Mouse (Mus musculus) hindbrain, postnatal 0 days (tissue): ENCODE results near the gene Tbxas1. TPM values are rescaled to one million over a fixed set of nuclear protein-coding genes. Genes with fewer than 3 reads are reported as not detected.

Experiments
- ATAC-seq: fragments of 200-750 bp; cut with Nextera tagmentation; 2 replicates; pipeline ENCODE4 v1.8.0; 2017; ENCODE audit warnings: mild to moderate bottlenecking, moderate TSS enrichment, moderate library complexity
- DNase-seq: peaks from one replicate; pipeline ENCODE4 v3.0.0-alpha.2; 2015; ENCODE audit warnings: low spot score
- H3K27ac ChIP-seq: fragments of 300-500 bp; sonication (generic); 2 replicates; pipeline ENCODE4 v1.5.1; 2014; ENCODE audit warnings: mild to moderate bottlenecking
- H3K27me3 ChIP-seq: fragments of 300-500 bp; sonication (generic); 2 replicates; pipeline ENCODE4 v1.6.1; 2014; ENCODE audit warnings: low read length, mixed read lengths; ENCODE audit not compliant: insufficient read depth
- H3K36me3 ChIP-seq: fragments of 300-500 bp; sonication (generic); 2 replicates; pipeline ENCODE4 v1.6.1; 2014; ENCODE audit warnings: low read length, mixed read lengths; ENCODE audit not compliant: insufficient read depth
- H3K4me1 ChIP-seq: fragments of 300-500 bp; sonication (generic); 2 replicates; pipeline ENCODE4 v1.6.1; 2014; ENCODE audit warnings: antibody characterized with exemption, low read length, mixed read lengths; ENCODE audit not compliant: insufficient read depth
- H3K4me2 ChIP-seq: fragments of 300-500 bp; sonication (generic); 2 replicates; pipeline ENCODE4 v1.6.1; 2014; ENCODE audit warnings: low read depth, mild to moderate bottlenecking, low read length, moderate library complexity, mixed read lengths
- H3K4me3 ChIP-seq: fragments of 300-500 bp; sonication (generic); 2 replicates; pipeline ENCODE4 v1.5.1; 2014; ENCODE audit warnings: low read length
- H3K9ac ChIP-seq: fragments of 300-500 bp; sonication (generic); replicated peaks from 2 replicates; pipeline ENCODE4 v1.6.1; 2014; ENCODE audit warnings: mild to moderate bottlenecking, low read length, moderate library complexity, mixed read lengths
- H3K9me3 ChIP-seq: fragments of 300-500 bp; sonication (generic); 2 replicates; pipeline ENCODE4 v1.6.1; 2016; ENCODE audit warnings: low read length, mixed read lengths
- CTCF ChIP-seq: IDR thresholded peaks from 2 replicates; pipeline ENCODE4 v1.5.1; 2016; ENCODE audit warnings: antibody characterized with exemption, control low read depth, low read depth
- whole genome bisulfite sequencing: fragments of 180-500 bp; shearing (Covaris S2); extraction: QIAGEN DNeasy Blood & Tissue Kit; methylation state at CpG from one replicate; pipeline ENCODE4 v1.1.7; 2014; 5-methylcytosine and 5-hydroxymethylcytosine counted together
- polyA plus RNA-seq: library from polyadenylated mRNA; unstranded; fragments of >200 nt; fragmentation: Nextera tagmentation; extraction: Ambion mirVana; gene quantifications from 2 replicates; pipeline ENCODE4 v1.2.1, GENCODE M21; 2015
- total RNA-seq: library from RNA; depleted of rRNA; stranded (reverse); fragments of >200 nt; gene quantifications from 2 replicates; pipeline ENCODE4 v1.2.3, GENCODE M21; 2014

The Tbxas1 gene
- total and polyA plus RNA-seq, 2 experiments from 2014 or later, result 2.1 to 4.3 TPM

- TF ChIP-seq CTCF, result no peak
- no peaks in the 10 kb centered on the region for H3K27me3 ChIP-seq
- no peaks in the 10 kb centered on the region for H3K4me1 ChIP-seq
- no peak overlapping the region for H3K4me2 ChIP-seq
- H3K27ac ChIP-seq, result no peak overlapping the region
- no peak overlapping the region for H3K4me3 ChIP-seq
- H3K9me3 ChIP-seq, result no peaks in the 10 kb centered on the region
- ATAC-seq, result no peak
- WGBS, result 80% methylated on average over 4 of the region's 4 CpGs
- H3K9ac ChIP-seq, result no peak overlapping the region
- H3K36me3 ChIP-seq, result no peaks in the 10 kb centered on the region
- no peak for DNase-seq
Observed at GRCm38 (mm10) chr6:39024631-39025030, 149.4 kb downstream of the Tbxas1 start.

- H3K4me2 ChIP-seq, result no peak overlapping the region
- ATAC-seq (no peak), DNase-seq (no peak)
- H3K4me1 ChIP-seq, result no peaks in the 10 kb centered on the region
- H3K9me3 ChIP-seq, result no peaks in the 10 kb centered on the region
- no peak for TF ChIP-seq CTCF
- no peaks in the 10 kb centered on the region for H3K36me3 ChIP-seq
- no peak overlapping the region for H3K9ac ChIP-seq
- H3K27ac ChIP-seq, result no peak overlapping the region
- no peak overlapping the region for H3K4me3 ChIP-seq
- H3K27me3 ChIP-seq, result no peaks in the 10 kb centered on the region
- 87% methylated on average over 7 of the region's 7 CpGs for WGBS
Observed at GRCm38 (mm10) chr6:39025038-39025437, 149.8 kb downstream of the Tbxas1 start.

GRCm38 (mm10) chr6:39030714-39031113 lies 155.5 kb downstream of the Tbxas1 start:
- no peak overlapping the region for H3K27ac ChIP-seq
- TF ChIP-seq CTCF, result no peak
- H3K4me1 ChIP-seq, result no peaks in the 10 kb centered on the region
- no peak overlapping the region for H3K4me2 ChIP-seq
- ATAC-seq, result no peak
- H3K9me3 ChIP-seq, result no peaks in the 10 kb centered on the region
- DNase-seq, result no peak
- H3K9ac ChIP-seq, result no peak overlapping the region
- no peaks in the 10 kb centered on the region for H3K27me3 ChIP-seq
- no peaks in the 10 kb centered on the region for H3K36me3 ChIP-seq
- H3K4me3 ChIP-seq, result no peak overlapping the region
- WGBS, result 69% methylated on average over 4 of the region's 4 CpGs

- H3K36me3 ChIP-seq, result no peaks in the 10 kb centered on the region
- no peak for DNase-seq
- H3K27ac ChIP-seq, result no peak overlapping the region
- no peak overlapping the region for H3K9ac ChIP-seq
- TF ChIP-seq CTCF, result no peak
- H3K4me2 ChIP-seq, result no peak overlapping the region
- no peaks in the 10 kb centered on the region for H3K4me1 ChIP-seq
- WGBS, result 86% methylated on average over 7 of the region's 7 CpGs
- H3K9me3 ChIP-seq, result no peaks in the 10 kb centered on the region
- no peaks in the 10 kb centered on the region for H3K27me3 ChIP-seq
- no peak for ATAC-seq
- H3K4me3 ChIP-seq, result no peak overlapping the region
Observed at GRCm38 (mm10) chr6:39033676-39034075, 158.5 kb downstream of the Tbxas1 start.

GRCm38 (mm10) chr6:39035039-39035438 lies 159.8 kb downstream of the Tbxas1 start:
- Histone ChIP-seq H3K9ac (no peak overlapping the region), H3K36me3 (no peaks in the 10 kb centered on the region), H3K4me3 (no peak overlapping the region), H3K9me3 (no peaks in the 10 kb centered on the region), H3K4me2 (no peak overlapping the region), H3K27ac (no peak overlapping the region), H3K4me1 (no peaks in the 10 kb centered on the region), H3K27me3 (no peaks in the 10 kb centered on the region)
- no peak for TF ChIP-seq CTCF
- ATAC-seq, result no peak
- no peak for DNase-seq
- WGBS, result 93% methylated on average over 6 of the region's 6 CpGs

- H3K9ac ChIP-seq, result no peak overlapping the region
- DNase-seq, result no peak
- H3K4me1 ChIP-seq, result no peaks in the 10 kb centered on the region
- no peak for TF ChIP-seq CTCF
- WGBS, result 67% methylated on average over 4 of the region's 4 CpGs
- H3K27me3 ChIP-seq, result no peaks in the 10 kb centered on the region
- no peak for ATAC-seq
- no peak overlapping the region for H3K4me2 ChIP-seq
- no peaks in the 10 kb centered on the region for H3K9me3 ChIP-seq
- no peak overlapping the region for H3K27ac ChIP-seq
- no peaks in the 10 kb centered on the region for H3K36me3 ChIP-seq
- H3K4me3 ChIP-seq, result no peak overlapping the region
Observed at GRCm38 (mm10) chr6:39036204-39036603, 161.0 kb downstream of the Tbxas1 start.

GRCm38 (mm10) chr6:39040451-39040850 lies 165.2 kb downstream of the Tbxas1 start:
- DNase-seq, result no peak
- Histone ChIP-seq H3K9ac (no peak overlapping the region), H3K4me3 (no peak overlapping the region), H3K27ac (no peak overlapping the region), H3K9me3 (no peaks in the 10 kb centered on the region), H3K4me2 (no peak overlapping the region), H3K4me1 (no peaks in the 10 kb centered on the region), H3K27me3 (no peaks in the 10 kb centered on the region), H3K36me3 (no peaks in the 10 kb centered on the region)
- no peak for TF ChIP-seq CTCF
- ATAC-seq, result no peak
- 73% methylated on average over 9 of the region's 9 CpGs for WGBS
